ENCODE assay signal across 32 mouse cellular contexts in the genomic region with DNA sequence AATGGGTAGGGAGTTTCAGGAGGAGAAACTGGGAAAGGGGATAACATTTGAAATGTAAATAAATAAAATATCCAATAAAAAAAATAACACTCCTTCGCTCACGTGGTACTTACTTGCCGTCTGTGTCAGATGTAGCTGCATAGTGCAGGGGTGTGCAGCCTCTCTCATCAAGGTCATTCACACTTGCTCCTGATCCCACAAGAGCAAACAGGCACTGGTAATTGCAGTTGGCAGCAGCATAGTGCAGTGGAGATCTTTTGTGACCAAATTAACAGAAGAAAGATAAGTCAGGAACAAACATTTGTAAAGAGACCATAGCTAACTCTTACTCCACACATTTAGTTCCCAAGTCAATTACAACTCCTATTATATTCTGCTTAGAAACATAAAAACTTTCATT.
"Had no signal": no experiment of that assay in that cellular context is flagged by ENCODE, and none has a peak within 500 bp of the region (broad histone marks: within the 10 kb centered on the region; RNA-seq: fewer than 3 reads in every experiment).

No protein-coding gene starts in this region.

- H3K27ac ChIP-seq: limb, embryonic 10.5 days; limb, embryonic 12.5 days; limb, embryonic 13.5 days; limb, embryonic 15.5 days; liver, embryonic 14.5 days; liver, embryonic 15.5 days; lung, embryonic 15.5 days; macrophage; midbrain, embryonic 10.5 days; midbrain, embryonic 12.5 days; midbrain, embryonic 13.5 days; midbrain, embryonic 15.5 days; neural tube, embryonic 12.5 days; neural tube, embryonic 13.5 days had no signal

- H3K27me3 ChIP-seq: limb, embryonic 12.5 days; limb, embryonic 13.5 days; limb, embryonic 15.5 days; liver, embryonic 13.5 days; liver, embryonic 15.5 days; lung, embryonic 15.5 days; megakaryocyte, embryonic 14.5 days; midbrain, embryonic 12.5 days; midbrain, embryonic 13.5 days; midbrain, embryonic 15.5 days; neural tube, embryonic 12.5 days; neural tube, embryonic 13.5 days had no signal

- H3K4me2 ChIP-seq: limb, embryonic 12.5 days; limb, embryonic 13.5 days; limb, embryonic 15.5 days; liver, embryonic 11.5 days; liver, embryonic 13.5 days; liver, embryonic 15.5 days; lung, embryonic 14.5 days; lung, embryonic 15.5 days; midbrain, embryonic 11.5 days; midbrain, embryonic 12.5 days; midbrain, embryonic 13.5 days; midbrain, embryonic 15.5 days; neural tube, embryonic 12.5 days; neural tube, embryonic 13.5 days had no signal

- ATAC-seq: liver, postnatal 0 days; lung, postnatal 0 days; midbrain, embryonic 13.5 days; midbrain, embryonic 15.5 days; midbrain, embryonic 16.5 days had no signal

- H3K4me1 ChIP-seq: limb, embryonic 10.5 days; limb, embryonic 12.5 days; limb, embryonic 13.5 days; limb, embryonic 15.5 days; lung, embryonic 15.5 days; midbrain, embryonic 10.5 days; midbrain, embryonic 12.5 days; midbrain, embryonic 13.5 days; midbrain, embryonic 15.5 days; neural tube, embryonic 12.5 days; neural tube, embryonic 13.5 days had no signal

- H3K9me3 ChIP-seq: limb, embryonic 10.5 days; limb, embryonic 12.5 days; limb, embryonic 13.5 days; limb, embryonic 15.5 days; liver, embryonic 13.5 days; liver, embryonic 15.5 days; lung, embryonic 15.5 days; megakaryocyte, embryonic 14.5 days; midbrain, embryonic 10.5 days; midbrain, embryonic 12.5 days; midbrain, embryonic 13.5 days; midbrain, embryonic 15.5 days; neural tube, embryonic 12.5 days; neural tube, embryonic 13.5 days had no signal

- DNase-seq: left cerebral cortex, postnatal 4 days; liver; liver, embryonic 13.5 days; liver, postnatal 0 days; lung, adult 18-20 months; lung, adult 2 months; lung, embryonic 14.5 days; lung, postnatal 10 days; lung, postnatal 14 days; lung, postnatal 36 days; lung, postnatal 4 days; midbrain, embryonic 14.5 days had no signal

- H3K9ac ChIP-seq: limb, embryonic 12.5 days; limb, embryonic 13.5 days; limb, embryonic 15.5 days; liver, embryonic 13.5 days; liver, embryonic 14.5 days; liver, embryonic 15.5 days; liver, postnatal 0 days; lung, embryonic 14.5 days; lung, embryonic 15.5 days; midbrain, embryonic 12.5 days; midbrain, embryonic 13.5 days; midbrain, embryonic 15.5 days; neural tube, embryonic 12.5 days; neural tube, embryonic 13.5 days had no signal

- H3K4me3 ChIP-seq: limb, embryonic 10.5 days; limb, embryonic 12.5 days; limb, embryonic 13.5 days; limb, embryonic 15.5 days; liver, embryonic 13.5 days; liver, embryonic 15.5 days; lung, embryonic 15.5 days; megakaryocyte, embryonic 14.5 days; midbrain, embryonic 10.5 days; midbrain, embryonic 12.5 days; midbrain, embryonic 13.5 days; midbrain, embryonic 15.5 days; myocyte; neural tube, embryonic 12.5 days; neural tube, embryonic 13.5 days had no signal
